Mouse (Mus musculus) liver, embryonic 11.5 days (tissue): ENCODE data around the gene Krt24. TPM values are rescaled to one million over a fixed set of nuclear protein-coding genes. Genes with fewer than 3 reads are reported as not detected.

ENCODE experiments used
- ATAC-seq: fragments of 200-750 bp; cut with Nextera tagmentation; replicated peaks from 2 replicates; pipeline ENCODE4 v1.8.0; 2017; ENCODE audit warnings: moderate number of reproducible peaks, mild to moderate bottlenecking, moderate TSS enrichment, moderate library complexity; ENCODE audit not compliant: low FRiP score
- DNase-seq: peaks from one replicate; pipeline ENCODE4 v3.0.0-alpha.2; 2017; ENCODE audit warnings: low spot score
- H3K27ac ChIP-seq: fragments of 300-500 bp; sonication (generic); 2 replicates; pipeline ENCODE4 v1.5.1; 2014; ENCODE audit warnings: mild to moderate bottlenecking, low read depth, low read length, control low read depth
- H3K27me3 ChIP-seq: fragments of 300-500 bp; sonication (generic); replicated peaks from 2 replicates; pipeline ENCODE4 v1.6.1; 2014; ENCODE audit warnings: low read length, mixed read lengths; ENCODE audit not compliant: control insufficient read depth, insufficient read depth
- H3K36me3 ChIP-seq: fragments of 300-500 bp; sonication (generic); 2 replicates; pipeline ENCODE4 v1.6.1; 2014; ENCODE audit warnings: mild to moderate bottlenecking, low read length, moderate library complexity, mixed read lengths; ENCODE audit not compliant: control insufficient read depth, insufficient read depth
- H3K4me1 ChIP-seq: fragments of 300-500 bp; sonication (generic); replicated peaks from 2 replicates; pipeline ENCODE4 v1.6.1; 2014; ENCODE audit warnings: low read length, mixed read lengths; ENCODE audit not compliant: control insufficient read depth, insufficient read depth
- H3K4me2 ChIP-seq: fragments of 300-500 bp; sonication (generic); 2 replicates; pipeline ENCODE4 v1.6.1; 2014; ENCODE audit warnings: mild to moderate bottlenecking, control low read depth, moderate library complexity
- H3K4me3 ChIP-seq: fragments of 300-500 bp; sonication (generic); 2 replicates; pipeline ENCODE4 v1.5.1; 2014; ENCODE audit warnings: low read depth, low read length, control low read depth
- H3K9ac ChIP-seq: fragments of 300-500 bp; sonication (generic); 2 replicates; pipeline ENCODE4 v1.6.1; 2014; ENCODE audit warnings: low read depth, low read length, control low read depth
- H3K9me3 ChIP-seq: fragments of 300-500 bp; sonication (generic); 2 replicates; pipeline ENCODE4 v1.6.1; 2016; ENCODE audit warnings: low read length, inconsistent platforms, mixed read lengths; ENCODE audit not compliant: control insufficient read depth
- WGBS: fragments of 180-500 bp; shearing (Covaris S2); extraction: QIAGEN DNeasy Blood & Tissue Kit; methylation state at CpG from one replicate; pipeline ENCODE4 v1.1.7; 2014; 5-methylcytosine and 5-hydroxymethylcytosine counted together
- polyA plus RNA-seq: library from polyadenylated mRNA; unstranded; fragments of >200 nt; fragmentation: Nextera tagmentation; extraction: Ambion mirVana; gene quantifications from 2 replicates; pipeline ENCODE4 v1.2.1, GENCODE M21; 2014

Gene Krt24
- not detected in 2 replicates for polyA plus RNA-seq

DNA sequence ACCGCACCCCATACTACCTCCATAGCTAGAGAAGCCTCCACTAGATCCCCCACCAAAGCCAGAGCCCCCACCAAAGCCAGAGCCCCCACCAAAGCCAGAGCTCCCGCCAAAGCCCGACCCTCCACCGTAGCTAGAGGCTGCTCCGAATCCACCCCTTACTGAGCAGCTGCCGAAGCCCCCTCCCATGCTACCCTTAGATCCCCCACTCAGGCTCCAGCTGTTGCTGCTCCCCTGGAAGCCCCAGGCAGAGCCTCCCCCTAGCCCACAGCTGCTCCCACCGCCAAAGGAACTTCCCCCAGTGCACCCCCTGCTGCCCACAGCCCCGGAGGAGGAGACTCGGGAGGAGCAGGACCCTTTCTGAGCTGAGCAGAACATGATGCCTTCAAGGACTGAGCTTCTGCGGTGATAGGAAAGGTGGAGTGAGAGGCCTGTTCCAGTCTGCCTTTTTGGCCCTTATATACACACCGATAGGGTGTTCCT lies at the start of gene Krt24:
Gene Krt24 (minus strand): TSS at position 430 of the 480 bp plus-strand sequence.
- no peak for ATAC-seq

DNA sequence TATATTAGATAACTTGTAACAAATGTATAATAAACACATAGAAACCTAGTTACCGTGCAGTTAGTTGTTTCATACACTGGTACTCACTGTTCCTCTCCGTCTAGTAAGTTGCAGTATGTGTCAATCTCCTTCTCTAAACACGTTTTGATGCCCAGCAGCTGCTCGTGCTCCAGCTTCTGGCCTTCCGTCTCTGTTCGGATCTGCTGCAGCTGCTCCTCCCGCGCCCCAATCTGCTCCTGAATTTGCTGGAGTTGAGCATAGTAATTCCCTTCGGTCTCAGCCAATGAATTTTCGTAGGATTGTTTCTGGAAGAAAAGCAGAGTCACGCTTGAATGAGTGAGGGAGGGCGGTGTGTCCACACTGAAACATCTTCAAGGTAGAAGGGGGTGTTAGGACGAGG lies 48.4 kb upstream of the Krt24 start:
- Histone ChIP-seq H3K27ac (no peak overlapping the region), H3K4me1 (no peaks in the 10 kb centered on the region), H3K27me3 (no peaks in the 10 kb centered on the region), H3K4me2 (no peak overlapping the region), H3K36me3 (no peaks in the 10 kb centered on the region), H3K9ac (no peak overlapping the region), H3K4me3 (no peak overlapping the region), H3K9me3 (no peaks in the 10 kb centered on the region)
- WGBS = 75% methylated on average over 13 of the region's 13 CpGs
- ATAC-seq (no peak), DNase-seq (no peak)

More for the DNA sequence above, at the start of gene Krt24:
- Histone ChIP-seq H3K27ac (no peak within 1 kb of the TSS), H3K4me3 (no peak within 1 kb of the TSS), H3K9me3 (no peaks in the 10 kb centered on the region), H3K4me1 (no peaks in the 10 kb centered on the region), H3K27me3 (no peaks in the 10 kb centered on the region), H3K36me3 (no peaks in the 10 kb centered on the region), H3K4me2 (no peak within 1 kb of the TSS), H3K9ac (no peak within 1 kb of the TSS)
- no peak for DNase-seq
- WGBS = 52% methylated on average over 11 of the region's 11 CpGs

DNA sequence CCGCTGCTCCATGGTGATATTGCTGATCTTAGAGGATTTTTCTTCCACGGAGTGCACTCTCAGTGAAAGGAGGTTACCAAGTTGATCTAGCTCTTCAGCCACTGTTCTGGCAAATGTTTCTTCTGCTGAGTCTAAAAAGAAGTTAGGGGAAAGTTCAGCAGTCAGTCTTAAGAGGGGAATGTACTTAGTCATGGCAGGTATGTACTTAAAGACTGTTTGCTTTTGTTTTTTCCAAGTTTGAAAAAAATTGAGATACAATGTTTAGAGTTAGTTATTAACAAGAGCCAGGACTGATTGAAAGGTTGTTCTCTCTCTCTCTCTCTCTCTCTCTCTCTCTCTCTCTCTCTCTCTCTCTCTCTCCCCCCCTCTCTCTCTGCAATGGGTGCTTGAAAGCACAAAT lies 44.6 kb upstream of the Krt24 start:
- Histone ChIP-seq H3K9ac (no peak overlapping the region), H3K4me1 (no peaks in the 10 kb centered on the region), H3K4me3 (no peak overlapping the region), H3K27me3 (no peaks in the 10 kb centered on the region), H3K9me3 (no peaks in the 10 kb centered on the region), H3K27ac (no peak overlapping the region), H3K4me2 (no peak overlapping the region), H3K36me3 (no peaks in the 10 kb centered on the region)
- DNase-seq (no peak), ATAC-seq (no peak)
- WGBS = 57% methylated on average over 2 of the region's 2 CpGs

DNA sequence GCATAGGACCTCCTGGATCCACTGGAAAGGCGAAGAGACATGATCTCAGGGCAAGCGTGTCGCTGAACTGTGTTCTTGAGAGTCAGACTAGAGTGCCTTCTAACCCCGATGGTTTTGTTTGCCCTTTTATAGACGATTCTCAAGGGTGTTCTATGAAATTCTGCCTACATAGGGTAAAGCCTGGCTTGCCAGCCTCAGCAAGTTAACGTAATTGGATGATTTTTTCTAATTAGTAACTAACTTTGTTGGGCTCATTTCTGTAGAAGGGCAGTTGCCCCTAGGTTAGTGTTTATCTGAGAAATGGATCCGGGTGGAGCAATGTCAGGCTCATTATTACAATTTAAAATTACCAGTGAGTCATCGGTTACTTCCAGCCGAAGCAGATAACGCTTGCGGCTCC lies 37.8 kb upstream of the Krt24 start, which contains the start of gene Krt25:
Gene Krt25 (minus strand): TSS at position 101 of the 400 bp plus-strand sequence.
- DNase-seq = no peak
- Histone ChIP-seq H3K4me1 (no peaks in the 10 kb centered on the region), H3K27me3 (no peaks in the 10 kb centered on the region), H3K9me3 (no peaks in the 10 kb centered on the region), H3K4me2 (no peak within 1 kb of the TSS), H3K4me3 (no peak within 1 kb of the TSS), H3K9ac (no peak within 1 kb of the TSS), H3K36me3 (no peaks in the 10 kb centered on the region), H3K27ac (no peak within 1 kb of the TSS)
- 84% methylated on average over 11 of the region's 11 CpGs for WGBS
- ATAC-seq = no peak

DNA sequence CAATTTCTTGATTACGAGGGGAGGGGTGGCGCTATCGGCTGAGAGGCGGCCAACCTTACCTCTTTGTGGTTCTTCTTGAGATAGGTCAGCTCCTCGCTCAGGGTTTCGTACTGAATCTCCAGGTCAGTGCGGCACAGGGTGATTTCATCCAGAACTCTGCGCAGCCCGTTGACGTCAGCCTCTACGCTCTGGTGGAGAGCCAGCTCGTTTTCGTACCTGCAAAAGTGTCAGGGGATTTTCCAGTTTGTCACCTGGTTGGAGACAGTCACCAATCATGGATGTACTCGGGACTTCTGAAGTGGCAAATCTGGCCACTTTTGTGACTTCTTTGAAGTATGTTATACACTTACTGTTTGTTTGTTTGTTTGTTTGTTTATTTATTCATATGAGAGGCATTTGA lies 36.0 kb upstream of the Krt24 start:
- DNase-seq = no peak
- Histone ChIP-seq H3K27ac (no peak overlapping the region), H3K4me2 (no peak overlapping the region), H3K27me3 (no peaks in the 10 kb centered on the region), H3K9ac (no peak overlapping the region), H3K9me3 (no peaks in the 10 kb centered on the region), H3K4me3 (no peak overlapping the region), H3K4me1 (no peaks in the 10 kb centered on the region), H3K36me3 (no peaks in the 10 kb centered on the region)
- no peak for ATAC-seq
- WGBS = 88% methylated on average over 14 of the region's 14 CpGs

DNA sequence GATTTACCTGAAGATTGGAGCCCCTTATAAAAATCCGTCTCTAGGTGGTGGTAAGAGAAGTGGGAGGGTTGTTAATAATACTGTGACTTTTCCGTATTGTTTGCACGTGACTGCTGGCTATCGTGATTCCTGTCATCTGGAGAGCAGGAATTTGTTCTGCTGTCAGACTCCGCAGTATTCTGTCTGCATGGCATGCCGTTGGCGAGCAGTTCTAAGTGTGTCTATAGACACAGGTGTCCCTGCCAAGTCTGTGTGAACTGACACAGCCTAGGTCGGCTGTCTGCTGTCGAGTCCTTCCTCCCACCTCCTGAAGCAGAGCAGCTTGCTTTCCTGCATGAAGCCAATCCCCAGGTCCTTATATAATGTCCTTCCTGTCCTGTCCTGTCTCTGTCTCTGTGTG lies 34.1 kb upstream of the Krt24 start:
- H3K27ac ChIP-seq = no peak overlapping the region
- no peaks in the 10 kb centered on the region for H3K4me1 ChIP-seq
- H3K4me3 ChIP-seq = no peak overlapping the region
- H3K9ac ChIP-seq = no peak overlapping the region
- no peaks in the 10 kb centered on the region for H3K9me3 ChIP-seq
- no peak overlapping the region for H3K4me2 ChIP-seq
- H3K36me3 ChIP-seq = no peaks in the 10 kb centered on the region
- ATAC-seq (no peak), DNase-seq (no peak)
- no peaks in the 10 kb centered on the region for H3K27me3 ChIP-seq
- WGBS = 73% methylated on average over 9 of the region's 9 CpGs

DNA sequence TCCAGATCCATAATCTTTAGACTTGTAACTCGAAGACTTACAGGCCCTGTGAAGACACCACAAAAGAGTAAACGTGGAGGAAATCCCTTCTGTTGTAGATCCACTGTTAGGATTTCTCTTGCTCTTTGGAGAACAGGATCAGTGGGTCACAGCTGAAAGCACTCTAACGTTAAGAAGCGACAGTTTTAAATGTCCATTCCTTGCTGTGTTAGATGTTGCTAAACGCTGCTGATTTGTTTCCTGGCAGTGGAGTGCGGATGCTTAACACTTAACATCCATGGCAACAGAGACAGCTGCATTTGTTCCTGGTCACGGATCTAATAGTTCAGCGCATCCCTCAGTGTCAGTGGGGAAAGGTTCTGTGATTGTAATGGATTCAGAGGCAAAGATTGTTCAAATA lies 31.5 kb upstream of the Krt24 start:
- Histone ChIP-seq H3K27me3 (no peaks in the 10 kb centered on the region), H3K4me2 (no peak overlapping the region), H3K27ac (no peak overlapping the region), H3K9ac (no peak overlapping the region), H3K4me1 (no peaks in the 10 kb centered on the region), H3K4me3 (no peak overlapping the region), H3K36me3 (no peaks in the 10 kb centered on the region), H3K9me3 (no peaks in the 10 kb centered on the region)
- DNase-seq = no peak
- WGBS = 74% methylated on average over 8 of the region's 8 CpGs
- no peak for ATAC-seq

DNA sequence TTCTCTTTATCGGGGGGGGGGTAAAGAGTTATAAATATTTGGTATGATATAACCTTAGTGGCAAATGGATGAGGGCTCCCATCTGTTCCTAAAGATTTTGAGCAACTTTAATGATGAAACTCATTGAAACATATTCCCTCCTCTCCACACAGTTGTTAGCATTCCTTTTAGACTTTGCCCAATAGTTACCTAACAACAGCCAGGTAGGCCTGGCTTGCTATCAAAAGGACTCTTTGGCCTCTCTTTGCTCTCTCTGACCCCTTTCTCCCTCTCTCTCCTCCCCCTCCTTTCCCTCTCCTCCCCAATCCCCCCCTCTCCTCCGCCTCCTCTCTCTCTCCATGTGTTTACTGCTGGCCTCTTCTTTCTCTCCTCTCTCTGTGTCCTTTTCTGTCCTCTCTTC lies 29.5 kb upstream of the Krt24 start:
- Histone ChIP-seq H3K27me3 (no peaks in the 10 kb centered on the region), H3K9me3 (no peaks in the 10 kb centered on the region), H3K27ac (no peak overlapping the region), H3K9ac (no peak overlapping the region), H3K4me3 (no peak overlapping the region), H3K4me2 (no peak overlapping the region), H3K4me1 (no peaks in the 10 kb centered on the region), H3K36me3 (no peaks in the 10 kb centered on the region)
- 81% methylated on average over 2 of the region's 2 CpGs for WGBS
- no peak for DNase-seq
- ATAC-seq = no peak

DNA sequence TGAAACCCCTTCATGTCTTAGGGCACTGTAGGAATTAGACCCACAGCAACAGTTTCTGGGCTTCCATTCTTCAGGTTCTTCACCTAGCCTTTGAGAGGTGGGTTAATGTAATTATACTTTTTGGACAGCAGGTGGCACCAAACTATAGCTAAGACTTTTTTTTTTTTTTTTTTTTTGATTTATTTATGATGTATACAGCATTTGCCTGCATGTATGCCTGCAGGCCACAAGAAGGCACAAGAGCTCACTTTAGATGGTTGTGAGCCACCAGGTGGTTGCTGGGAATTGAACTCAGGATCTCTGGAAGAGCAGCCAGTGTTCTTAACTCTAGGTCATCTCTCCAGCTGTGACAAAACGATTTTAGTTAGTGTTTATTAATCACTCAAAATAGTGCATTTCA lies 25.8 kb upstream of the Krt24 start:
- 80% methylated on average over 1 of the region's 1 CpGs for WGBS
- Histone ChIP-seq H3K4me2 (no peak overlapping the region), H3K9ac (no peak overlapping the region), H3K27ac (no peak overlapping the region), H3K4me1 (no peaks in the 10 kb centered on the region), H3K36me3 (no peaks in the 10 kb centered on the region), H3K4me3 (no peak overlapping the region), H3K9me3 (no peaks in the 10 kb centered on the region), H3K27me3 (no peaks in the 10 kb centered on the region)
- no peak for ATAC-seq
- DNase-seq = no peak
